Mouse (Mus musculus): ENCODE measurements around the gene Zfhx3.

The Zfhx3 gene

DNA sequence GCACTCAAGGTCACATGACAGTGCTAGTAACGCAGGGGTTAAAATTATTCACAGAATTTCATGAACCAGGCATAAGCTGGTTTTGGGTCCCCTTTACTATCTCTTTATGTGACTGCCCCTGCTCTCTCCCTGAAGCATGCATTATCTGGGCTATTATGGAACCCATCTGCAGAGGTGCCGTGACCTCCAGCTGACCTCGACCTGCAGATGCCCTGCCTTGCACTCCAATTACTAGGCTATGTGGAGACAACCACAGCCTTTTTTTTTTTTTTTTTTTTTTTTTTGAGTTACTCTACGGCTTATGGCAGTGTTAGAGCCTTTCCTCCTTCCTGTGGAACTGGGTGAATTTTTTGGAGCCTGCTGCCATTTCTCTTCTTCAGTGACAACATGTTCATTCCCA is 80.0 kb downstream of the Zfhx3 start:
- DNase-seq: no peak

GRCm38 (mm10) chr8:108024331-108024730 is 81.9 kb downstream of the Zfhx3 start:
- DNase-seq: no peak

GRCm38 (mm10) chr8:108025249-108025648 is 82.8 kb downstream of the Zfhx3 start:
- no peak for DNase-seq

- DNase-seq: no peak
Observed at GRCm38 (mm10) chr8:108026557-108027440, 84.4 kb downstream of the Zfhx3 start.

DNA sequence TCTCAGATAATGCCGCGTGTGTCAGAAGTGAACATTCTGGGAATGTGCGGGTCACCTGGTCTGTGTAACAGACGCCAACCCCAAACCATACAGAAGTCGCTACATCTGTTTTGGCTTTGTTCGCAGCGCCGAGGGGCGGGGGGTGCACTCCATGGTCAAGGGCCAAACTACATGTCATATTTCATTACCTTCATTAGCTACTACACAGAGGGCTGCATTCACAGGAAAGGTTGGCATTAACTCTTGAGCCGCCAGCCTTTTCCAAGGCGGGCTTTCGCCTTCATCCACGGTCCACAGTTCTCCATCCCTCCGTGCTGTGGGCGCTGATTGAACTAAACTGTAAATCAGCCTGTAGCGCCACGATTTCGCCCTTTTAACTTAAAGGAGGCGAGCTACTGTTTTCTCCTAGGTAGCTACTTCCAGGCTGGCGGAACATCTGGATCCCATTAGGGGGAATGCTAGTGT is 85.1 kb downstream of the Zfhx3 start:
- DNase-seq: no peak

- no peak for DNase-seq
Observed at GRCm38 (mm10) chr8:108028440-108028839, 86.0 kb downstream of the Zfhx3 start.

DNA sequence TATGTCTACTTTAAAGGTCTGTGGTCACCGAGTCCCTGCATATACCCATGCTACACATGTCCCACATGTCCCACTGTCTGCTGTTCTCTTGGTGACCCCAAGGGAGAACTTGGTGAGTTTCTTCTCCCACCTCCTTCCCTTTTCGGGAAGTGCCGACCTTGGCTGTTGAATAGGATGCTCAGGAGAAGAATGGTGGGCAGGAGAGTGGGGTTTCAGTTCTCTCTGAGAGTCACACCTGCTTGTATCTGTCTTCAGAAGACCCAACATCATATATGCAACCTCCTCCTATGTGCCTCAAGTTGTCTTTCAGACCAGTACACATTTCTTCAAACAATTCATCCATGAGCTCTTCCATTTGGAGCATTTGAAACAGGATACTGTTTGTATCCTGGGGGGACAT is 88.7 kb downstream of the Zfhx3 start:
- DNase-seq: no peak

DNA sequence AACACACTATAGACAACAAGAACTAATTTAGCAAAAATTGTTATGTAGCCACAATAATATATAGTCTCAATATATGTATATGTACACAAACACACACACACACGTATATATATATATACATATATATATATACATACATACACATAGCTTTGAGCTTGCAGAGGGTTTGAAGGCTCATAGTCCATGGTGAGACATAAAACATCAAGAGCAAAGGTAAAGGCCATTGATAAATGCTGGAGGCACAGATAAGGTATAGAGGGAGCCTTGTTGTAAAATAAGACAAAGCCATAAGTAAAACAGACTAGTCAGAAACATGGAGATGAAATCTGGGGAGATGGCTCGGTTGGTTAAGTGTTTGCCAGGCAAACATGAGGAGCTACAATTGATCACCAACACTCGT is 91.6 kb downstream of the Zfhx3 start:
- no peak for DNase-seq

DNA sequence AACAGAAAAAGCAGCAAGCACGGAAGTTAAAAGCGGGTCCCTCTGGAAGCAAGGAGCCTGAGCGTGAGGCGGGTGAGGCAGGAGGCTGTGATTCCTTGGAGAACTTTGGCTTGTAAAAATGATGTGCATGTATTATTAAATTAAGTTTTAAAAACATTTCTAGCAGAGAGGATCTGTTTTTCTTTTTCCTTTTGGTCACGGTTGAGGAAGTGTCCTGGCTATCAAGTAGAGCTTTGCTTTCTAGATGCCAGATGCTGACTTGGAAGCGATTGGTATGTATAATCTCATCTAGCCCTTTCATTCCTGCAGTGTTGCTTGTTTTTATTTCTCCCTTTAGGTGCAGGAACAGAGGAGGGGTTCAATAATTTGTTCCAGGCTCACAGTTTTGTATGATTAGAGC is 92.3 kb downstream of the Zfhx3 start:
- no peak for DNase-seq

GRCm38 (mm10) chr8:108043618-108044017 is 101.2 kb downstream of the Zfhx3 start:
- DNase-seq: no peak

DNA sequence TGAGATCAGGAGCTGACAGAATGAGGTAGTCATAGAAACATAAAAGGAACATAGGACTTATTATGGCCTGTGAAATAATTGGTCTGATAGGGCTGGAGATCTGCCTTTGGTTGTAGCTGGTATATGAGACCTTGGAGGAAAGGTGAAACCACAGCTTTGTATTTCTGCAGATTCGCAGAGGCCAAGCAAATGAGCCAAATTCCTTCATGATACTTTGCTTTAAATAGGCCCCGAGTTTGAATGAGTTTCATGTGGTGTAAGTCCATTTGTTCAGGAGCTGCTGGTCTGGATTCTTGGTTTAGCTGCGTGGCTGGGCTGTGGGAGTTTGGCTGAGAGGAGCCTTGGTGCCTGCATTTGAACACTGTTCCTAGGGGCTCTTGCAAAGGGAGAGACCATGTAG is 101.7 kb downstream of the Zfhx3 start:
- DNase-seq: no peak

GRCm38 (mm10) chr8:108056241-108056640 is 113.8 kb downstream of the Zfhx3 start:
- DNase-seq: no peak

DNA sequence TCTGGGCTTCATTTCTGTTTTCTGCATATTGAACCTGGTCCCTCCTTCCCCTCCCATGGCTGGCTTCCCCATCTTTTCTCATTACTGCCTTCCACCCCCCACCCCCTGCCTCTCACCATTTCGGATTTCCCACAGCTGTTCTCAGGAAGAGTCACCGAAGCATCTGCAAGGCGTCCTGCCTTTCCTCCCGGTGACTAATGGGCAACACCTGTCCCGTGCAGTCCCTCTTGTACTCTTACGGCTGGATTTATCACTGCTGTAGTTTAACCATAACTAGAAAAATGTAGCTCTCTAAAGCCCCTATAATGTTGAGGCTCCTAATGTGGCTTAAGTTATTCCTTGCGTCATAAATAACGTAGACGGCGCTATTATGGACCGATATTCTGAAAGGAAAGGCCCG is 119.5 kb downstream of the Zfhx3 start:
- DNase-seq: no peak

DNA sequence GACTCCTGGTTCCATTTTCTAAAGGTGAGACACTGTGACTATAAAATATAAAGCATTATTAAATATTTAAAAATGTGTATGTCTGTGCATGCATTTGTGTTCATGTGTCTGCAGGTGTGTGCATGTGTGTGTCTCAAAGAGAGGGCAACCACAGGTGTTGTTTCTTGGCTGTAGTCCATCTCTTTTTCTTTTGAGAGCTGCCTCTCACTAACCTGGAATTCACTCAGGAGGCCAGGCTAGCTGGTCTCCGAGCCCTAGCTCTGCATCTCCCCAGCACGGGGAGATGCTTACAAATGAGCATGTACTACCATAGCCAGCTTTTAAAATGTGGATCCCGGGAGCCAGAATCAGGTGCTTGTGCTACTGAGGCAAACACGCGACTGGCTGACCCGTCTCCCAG is 124.7 kb downstream of the Zfhx3 start:
- no peak for DNase-seq

DNA sequence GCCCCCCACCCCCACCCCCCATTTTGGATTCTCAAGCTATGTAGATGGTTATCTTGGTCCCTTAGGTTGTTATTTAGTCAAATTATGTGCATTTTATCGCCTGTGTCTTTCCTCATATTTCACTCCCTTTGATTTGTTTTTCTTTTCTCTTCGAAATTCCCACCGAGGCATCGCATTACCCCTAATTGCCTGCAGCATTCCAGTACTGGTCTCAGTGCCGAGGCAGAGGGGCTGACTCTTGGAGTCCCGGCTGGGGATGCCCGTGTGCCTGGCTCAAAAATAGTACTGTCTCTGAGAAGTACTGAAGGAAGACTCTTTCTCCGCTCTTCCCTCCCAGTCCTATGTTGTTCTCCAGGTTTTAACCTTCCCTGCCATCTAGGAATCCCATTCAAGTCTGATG is 125.8 kb downstream of the Zfhx3 start:
- DNase-seq: no peak

GRCm38 (mm10) chr8:108070438-108070837 is 128.0 kb downstream of the Zfhx3 start:
- no peak for DNase-seq

DNA sequence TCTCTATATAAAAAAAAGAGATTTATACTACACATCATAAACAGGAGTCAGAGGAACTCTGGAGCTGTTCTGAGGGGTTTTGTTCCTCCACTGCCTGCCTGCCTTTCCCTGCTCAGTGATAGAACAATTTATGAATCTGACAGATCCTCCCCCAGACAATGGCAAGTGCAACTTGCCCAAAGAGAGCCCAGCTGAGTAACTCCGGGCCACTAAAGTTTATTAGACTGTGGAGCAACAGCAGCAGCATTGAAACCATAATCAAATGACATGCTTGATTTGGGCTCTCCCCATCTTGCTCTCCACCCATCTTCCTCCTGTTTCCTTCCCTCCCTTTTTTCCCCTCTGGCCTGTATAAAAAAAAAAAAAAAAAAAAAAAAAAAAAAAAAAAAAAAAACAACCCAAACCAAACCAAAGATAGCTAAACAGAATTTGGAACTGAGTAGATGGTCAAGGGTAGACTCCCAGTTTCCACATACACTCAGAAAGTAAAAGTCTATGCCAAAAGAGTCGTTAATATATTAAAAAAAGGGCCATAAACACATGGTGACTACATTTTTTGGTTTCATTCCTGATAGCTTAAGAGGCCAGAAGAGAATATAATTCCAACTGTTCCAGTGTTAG is 129.8 kb downstream of the Zfhx3 start:
- no peak for DNase-seq

DNA sequence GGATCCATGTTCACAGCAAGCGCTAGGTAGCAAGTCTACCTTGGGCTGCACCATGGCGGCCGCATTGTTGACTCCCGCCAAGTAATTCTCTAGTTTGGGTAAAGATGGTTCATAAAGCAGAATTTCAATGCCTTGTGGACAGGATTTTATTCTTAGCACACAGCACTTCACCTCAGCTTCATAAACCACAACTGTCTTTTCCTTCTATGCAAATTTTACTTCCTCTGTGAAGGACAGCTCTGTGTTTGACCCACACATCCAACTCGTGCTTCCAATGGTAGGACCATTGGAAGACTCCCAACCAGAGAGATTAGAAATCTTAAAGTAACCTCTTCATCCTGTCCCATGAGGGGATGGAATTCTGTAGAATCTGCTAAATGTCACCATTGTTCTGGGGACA is 130.4 kb downstream of the Zfhx3 start:
- no peak for DNase-seq

DNA sequence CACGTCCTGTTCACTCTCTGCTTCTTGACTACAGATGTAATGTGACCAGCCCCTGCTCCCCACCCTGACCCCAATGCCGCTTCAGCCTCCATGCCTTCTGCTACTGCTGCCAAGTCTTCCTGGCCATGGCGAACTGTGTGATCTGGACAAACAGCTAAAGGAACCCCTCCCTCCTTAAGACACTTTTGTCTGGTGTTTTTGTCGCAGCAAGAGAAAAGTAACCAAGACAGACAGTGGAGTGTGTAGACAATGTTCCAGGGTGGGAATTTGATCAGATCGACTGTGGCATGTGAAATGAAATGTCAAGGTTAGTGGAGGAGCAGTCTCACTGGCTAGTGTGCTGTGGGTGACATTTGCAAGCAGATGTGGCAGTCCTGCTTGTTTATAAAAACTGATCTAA is 132.7 kb downstream of the Zfhx3 start:
- DNase-seq: no peak

DNA sequence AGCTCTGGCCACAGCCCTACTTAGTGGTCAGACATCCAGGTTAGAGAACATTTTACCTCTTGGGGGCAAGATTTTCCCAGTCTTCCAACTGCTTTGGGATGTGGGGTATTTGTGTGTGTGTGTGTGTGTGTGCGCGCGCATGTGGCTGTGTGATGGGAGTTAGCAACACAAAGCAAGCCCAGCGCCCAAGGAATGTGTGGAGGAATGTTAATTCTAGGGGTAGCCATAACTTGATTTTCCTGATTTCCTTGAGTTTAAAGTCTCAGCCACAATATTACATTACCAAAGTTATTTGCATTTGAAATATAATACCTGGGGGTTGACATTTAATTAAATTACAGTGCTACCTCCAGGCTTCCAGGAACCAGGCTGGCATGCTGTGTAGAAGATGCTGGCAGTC is 136.3 kb downstream of the Zfhx3 start:
- no peak for DNase-seq

DNA sequence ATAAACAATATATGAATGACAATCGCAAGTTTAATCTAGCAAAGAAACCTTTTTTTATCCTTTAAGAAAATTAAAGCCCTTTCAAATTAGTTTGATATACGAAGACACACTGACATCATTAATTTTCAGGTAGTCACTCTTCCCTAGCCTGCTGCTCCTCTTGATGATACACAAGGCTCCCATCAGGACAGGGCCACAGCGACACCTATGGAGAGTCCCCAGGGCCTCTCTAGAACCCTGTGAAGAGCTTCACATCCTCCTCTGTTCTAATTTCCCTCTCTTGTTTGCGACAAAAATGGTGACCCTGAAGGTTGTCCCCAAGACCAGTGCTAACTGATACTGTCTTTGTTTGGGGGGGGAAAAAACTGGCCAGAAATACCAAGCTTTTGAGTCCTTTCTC is 144.5 kb downstream of the Zfhx3 start:
- no peak for DNase-seq

- no peak for DNase-seq
Observed at GRCm38 (mm10) chr8:108089632-108090031, 147.2 kb downstream of the Zfhx3 start.

GRCm38 (mm10) chr8:108098598-108098997 is 156.2 kb downstream of the Zfhx3 start:
- DNase-seq: no peak

- no peak for DNase-seq
Observed at GRCm38 (mm10) chr8:108101131-108101530, 158.7 kb downstream of the Zfhx3 start.
